Mouse (Mus musculus) hindbrain, embryonic 11.5 days (tissue): ENCODE data around the gene Med13l. TPM values are rescaled to one million over a fixed set of nuclear protein-coding genes. Genes with fewer than 3 reads are reported as not detected.
A peak's percentile ranks its signal among the peaks of the same experiment; 100 is the strongest.

ENCODE experiments used
- ATAC-seq: fragments of 200-750 bp; cut with Nextera tagmentation; 2 replicates; pipeline ENCODE4 v1.8.0; 2017; ENCODE audit warnings: mild to moderate bottlenecking, moderate TSS enrichment, moderate library complexity; ENCODE audit not compliant: low FRiP score
- DNase-seq: peaks from one replicate; pipeline ENCODE4 v3.0.0-alpha.2; 2015; ENCODE audit warnings: low spot score
- H3K27ac ChIP-seq: fragments of 300-500 bp; sonication (generic); 2 replicates; pipeline ENCODE4 v1.5.1; 2014; ENCODE audit warnings: mild to moderate bottlenecking, low read depth, low read length
- H3K27me3 ChIP-seq: fragments of 300-500 bp; sonication (generic); 2 replicates; pipeline ENCODE4 v1.6.1; 2014; ENCODE audit warnings: mild to moderate bottlenecking, low read length, moderate library complexity, mixed read lengths; ENCODE audit not compliant: control insufficient read depth, insufficient read depth
- H3K36me3 ChIP-seq: fragments of 300-500 bp; sonication (generic); 2 replicates; pipeline ENCODE4 v1.6.1; 2014; ENCODE audit warnings: mild to moderate bottlenecking, low read length, moderate library complexity, mixed read lengths; ENCODE audit not compliant: control insufficient read depth, insufficient read depth
- H3K4me1 ChIP-seq: fragments of 300-500 bp; sonication (generic); replicated peaks from 2 replicates; pipeline ENCODE4 v1.6.1; 2014; ENCODE audit warnings: low read length, mixed read lengths; ENCODE audit not compliant: control insufficient read depth, insufficient read depth
- H3K4me2 ChIP-seq: fragments of 300-500 bp; sonication (generic); replicated peaks from 2 replicates; pipeline ENCODE4 v1.6.1; 2014; ENCODE audit warnings: mild to moderate bottlenecking, low read depth, low read length
- H3K4me3 ChIP-seq: fragments of 300-500 bp; sonication (generic); 2 replicates; pipeline ENCODE4 v1.5.1; 2014; ENCODE audit warnings: low read depth, low read length
- H3K9ac ChIP-seq: fragments of 300-500 bp; sonication (generic); 2 replicates; pipeline ENCODE4 v1.6.1; 2014; ENCODE audit warnings: low read depth, low read length
- H3K9me3 ChIP-seq: fragments of 300-500 bp; sonication (generic); 2 replicates; pipeline ENCODE4 v1.6.1; 2016; ENCODE audit warnings: low read length; ENCODE audit not compliant: control insufficient read depth
- WGBS: fragments of 180-500 bp; shearing (Covaris S2); extraction: QIAGEN DNeasy Blood & Tissue Kit; methylation state at CpG from one replicate; pipeline ENCODE4 v1.1.7; 2014; 5-methylcytosine and 5-hydroxymethylcytosine counted together
- polyA plus RNA-seq: library from polyadenylated mRNA; unstranded; fragments of >200 nt; fragmentation: Nextera tagmentation; extraction: Ambion mirVana; gene quantifications from 2 replicates; pipeline ENCODE4 v1.2.1, GENCODE M21; 2014

The Med13l gene
- polyA plus RNA-seq, 1 experiment from 2014 or later = 16.1 TPM

- no peak overlapping the region for H3K9ac ChIP-seq
- H3K27me3 ChIP-seq = no peaks in the 10 kb centered on the region
- DNase-seq = no peak
- no peak for ATAC-seq
- H3K4me1 ChIP-seq = peaks cover 8% of the 10 kb centered on the region
- no peak overlapping the region for H3K4me3 ChIP-seq
- WGBS = 86% methylated on average over 16 of the region's 16 CpGs
- H3K9me3 ChIP-seq = no peaks in the 10 kb centered on the region
- H3K36me3 ChIP-seq = no peaks in the 10 kb centered on the region
- peak overlapping the region; percentile 67; the same call in 1 of the 2 replicates for H3K27ac ChIP-seq
- H3K4me2 ChIP-seq = no peak overlapping the region
These were observed 76.2 kb downstream of the Med13l start for GRCm38 (mm10) chr5:118636399-118637369.

- H3K27ac ChIP-seq = no peak overlapping the region
- no peaks in the 10 kb centered on the region for H3K9me3 ChIP-seq
- no peak overlapping the region for H3K9ac ChIP-seq
- ATAC-seq (no peak), DNase-seq (no peak)
- H3K4me2 ChIP-seq = no peak overlapping the region
- H3K27me3 ChIP-seq = no peaks in the 10 kb centered on the region
- no peak overlapping the region for H3K4me3 ChIP-seq
- WGBS = 67% methylated on average over 4 of the region's 4 CpGs
- H3K36me3 ChIP-seq = no peaks in the 10 kb centered on the region
- H3K4me1 ChIP-seq = peaks cover 8% of the 10 kb centered on the region
These were observed 77.5 kb downstream of the Med13l start for GRCm38 (mm10) chr5:118637931-118638330.

- no peaks in the 10 kb centered on the region for H3K27me3 ChIP-seq
- no peak overlapping the region for H3K4me2 ChIP-seq
- no peak for DNase-seq
- H3K9me3 ChIP-seq = no peaks in the 10 kb centered on the region
- peaks cover 8% of the 10 kb centered on the region for H3K4me1 ChIP-seq
- WGBS = 83% methylated on average over 9 of the region's 9 CpGs
- H3K36me3 ChIP-seq = no peaks in the 10 kb centered on the region
- H3K27ac ChIP-seq = no peak overlapping the region
- H3K4me3 ChIP-seq = no peak overlapping the region
- H3K9ac ChIP-seq = no peak overlapping the region
- ATAC-seq = no peak
These were observed 78.1 kb downstream of the Med13l start for GRCm38 (mm10) chr5:118638534-118639109.

GRCm38 (mm10) chr5:118639117-118639707, 78.7 kb downstream of the Med13l start:
- ATAC-seq = no peak
- Histone ChIP-seq H3K36me3 (no peaks in the 10 kb centered on the region), H3K4me2 (no peak overlapping the region), H3K4me3 (no peak overlapping the region), H3K9me3 (no peaks in the 10 kb centered on the region), H3K4me1 (peaks cover 8% of the 10 kb centered on the region), H3K9ac (no peak overlapping the region), H3K27me3 (no peaks in the 10 kb centered on the region), H3K27ac (no peak overlapping the region)
- no peak for DNase-seq
- WGBS = 72% methylated on average over 5 of the region's 5 CpGs

- no peaks in the 10 kb centered on the region for H3K9me3 ChIP-seq
- H3K4me2 ChIP-seq = no peak overlapping the region
- no peak overlapping the region for H3K9ac ChIP-seq
- H3K36me3 ChIP-seq = no peaks in the 10 kb centered on the region
- no peak overlapping the region for H3K4me3 ChIP-seq
- no peaks in the 10 kb centered on the region for H3K27me3 ChIP-seq
- no peak overlapping the region for H3K27ac ChIP-seq
- DNase-seq = no peak
- no peak for ATAC-seq
- H3K4me1 ChIP-seq = 0 out of 2 replicates have a peak, but pooled peaks cover 2% of the 10 kb centered on the region
- WGBS = 89% methylated on average over 12 of the region's 12 CpGs
These were observed 83.6 kb downstream of the Med13l start for GRCm38 (mm10) chr5:118644041-118644440.

- no peak for ATAC-seq
- 93% methylated on average over 8 of the region's 8 CpGs for WGBS
These were observed 84.0 kb downstream of the Med13l start for GRCm38 (mm10) chr5:118644511-118644910.

GRCm38 (mm10) chr5:118645196-118645805, 84.8 kb downstream of the Med13l start:
- Histone ChIP-seq H3K27ac (no peak overlapping the region), H3K4me2 (no peak overlapping the region), H3K4me1 (0 out of 2 replicates have a peak, but pooled peaks cover 2% of the 10 kb centered on the region), H3K9me3 (no peaks in the 10 kb centered on the region), H3K36me3 (no peaks in the 10 kb centered on the region), H3K4me3 (no peak overlapping the region), H3K27me3 (no peaks in the 10 kb centered on the region), H3K9ac (no peak overlapping the region)
- ATAC-seq (no peak), DNase-seq (no peak)
- WGBS = 86% methylated on average over 10 of the region's 10 CpGs

More at GRCm38 (mm10) chr5:118644511-118644910, 84.0 kb downstream of the Med13l start:
- H3K27ac ChIP-seq = no peak overlapping the region
- H3K9ac ChIP-seq = no peak overlapping the region
- no peak overlapping the region for H3K4me2 ChIP-seq
- 0 out of 2 replicates have a peak, but pooled peaks cover 2% of the 10 kb centered on the region for H3K4me1 ChIP-seq
- H3K27me3 ChIP-seq = no peaks in the 10 kb centered on the region
- no peaks in the 10 kb centered on the region for H3K9me3 ChIP-seq
- no peaks in the 10 kb centered on the region for H3K36me3 ChIP-seq
- DNase-seq = no peak
- no peak overlapping the region for H3K4me3 ChIP-seq

GRCm38 (mm10) chr5:118646897-118647296, 86.4 kb downstream of the Med13l start:
- H3K36me3 ChIP-seq = no peaks in the 10 kb centered on the region
- WGBS = 84% methylated on average over 5 of the region's 5 CpGs
- H3K27ac ChIP-seq = no peak overlapping the region
- no peak overlapping the region for H3K9ac ChIP-seq
- H3K4me1 ChIP-seq = 0 out of 2 replicates have a peak, but pooled peaks cover 2% of the 10 kb centered on the region
- no peak overlapping the region for H3K4me2 ChIP-seq
- ATAC-seq (no peak), DNase-seq (no peak)
- no peak overlapping the region for H3K4me3 ChIP-seq
- H3K9me3 ChIP-seq = no peaks in the 10 kb centered on the region
- H3K27me3 ChIP-seq = no peaks in the 10 kb centered on the region
